Mouse (Mus musculus) kidney, embryonic 14.5 days (tissue): ENCODE data around the gene Nnat. TPM values are rescaled to one million over a fixed set of nuclear protein-coding genes. Genes with fewer than 3 reads are reported as not detected.
"Not testable (repeated sequence)": the region's sequence is repeated elsewhere in the genome, so short reads cannot be mapped to it uniquely, and the experiment has no call there.

ENCODE experiments used
- ATAC-seq: fragments of 200-750 bp; cut with Nextera tagmentation; 2 replicates; pipeline ENCODE4 v1.8.0; 2017; ENCODE audit warnings: moderate number of reproducible peaks, mild to moderate bottlenecking, moderate TSS enrichment, moderate library complexity; ENCODE audit not compliant: low FRiP score, low TSS enrichment
- H3K27ac ChIP-seq: fragments of 300-500 bp; sonication (generic); 2 replicates; pipeline ENCODE4 v1.5.1; 2014; ENCODE audit warnings: low read depth, mild to moderate bottlenecking, low read length, moderate library complexity, mixed read lengths
- H3K27me3 ChIP-seq: fragments of 300-500 bp; sonication (generic); 2 replicates; pipeline ENCODE4 v1.6.1; 2014; ENCODE audit warnings: mild to moderate bottlenecking, low read length; ENCODE audit not compliant: control insufficient read depth, insufficient read depth
- H3K36me3 ChIP-seq: fragments of 300-500 bp; sonication (generic); 2 replicates; pipeline ENCODE4 v1.6.1; 2014; ENCODE audit warnings: low read length, mixed read lengths; ENCODE audit not compliant: control insufficient read depth, insufficient read depth
- H3K4me1 ChIP-seq: fragments of 300-500 bp; sonication (generic); 2 replicates; pipeline ENCODE4 v1.6.1; 2014; ENCODE audit warnings: low read length, mixed read lengths; ENCODE audit not compliant: control insufficient read depth, insufficient read depth
- H3K4me2 ChIP-seq: fragments of 300-500 bp; sonication (generic); replicated peaks from 2 replicates; pipeline ENCODE4 v1.6.1; 2014; ENCODE audit warnings: low read depth, mild to moderate bottlenecking, low read length
- H3K4me3 ChIP-seq: fragments of 300-500 bp; sonication (generic); 2 replicates; pipeline ENCODE4 v1.5.1; 2014; ENCODE audit warnings: mild to moderate bottlenecking, low read length
- H3K9ac ChIP-seq: fragments of 300-500 bp; sonication (generic); 2 replicates; pipeline ENCODE4 v1.6.1; 2014; ENCODE audit warnings: low read depth, mild to moderate bottlenecking, low read length, moderate library complexity
- H3K9me3 ChIP-seq: fragments of 300-500 bp; sonication (generic); 2 replicates; pipeline ENCODE4 v1.6.1; 2016; ENCODE audit warnings: low read length; ENCODE audit not compliant: control insufficient read depth
- WGBS: fragments of 180-500 bp; shearing (Covaris S2); extraction: QIAGEN DNeasy Blood & Tissue Kit; methylation state at CpG from one replicate; pipeline ENCODE4 v1.1.7; 2014; 5-methylcytosine and 5-hydroxymethylcytosine counted together
- polyA plus RNA-seq: library from polyadenylated mRNA; unstranded; fragments of >200 nt; fragmentation: Nextera tagmentation; extraction: Ambion mirVana; gene quantifications from 2 replicates; pipeline ENCODE4 v1.2.1, GENCODE M21; 2014

The Nnat gene
- polyA plus RNA-seq, 1 experiment from 2014 or later = 248 TPM

- no peaks in the 10 kb centered on the region; the same call in 1 of the 2 replicates for H3K36me3 ChIP-seq
- 45% methylated on average over 2 of the region's 2 CpGs for WGBS
- H3K4me1 ChIP-seq = peaks cover 10% of the 10 kb centered on the region; the same call in 1 of the 2 replicates
- H3K4me2 ChIP-seq = no peak overlapping the region
- H3K27ac ChIP-seq = no peak overlapping the region
- no peaks in the 10 kb centered on the region for H3K9me3 ChIP-seq
- ATAC-seq = no peak
- no peak overlapping the region for H3K9ac ChIP-seq
- H3K27me3 ChIP-seq = no peaks in the 10 kb centered on the region
- H3K4me3 ChIP-seq = no peak overlapping the region
Observed at GRCm38 (mm10) chr2:157568881-157569280, 9.0 kb downstream of the Nnat start.

- no peak for ATAC-seq
- Histone ChIP-seq H3K9me3 (no peaks in the 10 kb centered on the region), H3K4me1 (peaks cover 10% of the 10 kb centered on the region; the same call in 1 of the 2 replicates), H3K27ac (no peak overlapping the region), H3K4me2 (no peak overlapping the region), H3K4me3 (no peak overlapping the region), H3K27me3 (no peaks in the 10 kb centered on the region), H3K36me3 (no peaks in the 10 kb centered on the region), H3K9ac (no peak overlapping the region)
- WGBS = 68% methylated on average over 9 of the region's 9 CpGs
Observed at GRCm38 (mm10) chr2:157569796-157570485, 10.1 kb downstream of the Nnat start.

GRCm38 (mm10) chr2:157571224-157571832 lies 11.4 kb downstream of the Nnat start, which contains the start of gene Blcap:
TSS of gene Blcap (minus strand) at chr2:157571274.
- Histone ChIP-seq H3K27me3 (no peaks in the 10 kb centered on the region), H3K27ac (no peak within 1 kb of the TSS), H3K9ac (no peak within 1 kb of the TSS), H3K9me3 (no peaks in the 10 kb centered on the region), H3K4me3 (no peak within 1 kb of the TSS), H3K4me2 (no peak within 1 kb of the TSS), H3K36me3 (no peaks in the 10 kb centered on the region), H3K4me1 (peaks cover 7% of the 10 kb centered on the region; the same call in 1 of the 2 replicates)
- ATAC-seq = peak; percentile 30; the same call in 1 of the 2 replicates
- WGBS = 7% methylated on average over 6 of the region's 6 CpGs

GRCm38 (mm10) chr2:157572786-157573185 lies 12.9 kb downstream of the Nnat start:
- H3K36me3 ChIP-seq = no peaks in the 10 kb centered on the region
- H3K9ac ChIP-seq = no peak overlapping the region
- no peak for ATAC-seq
- H3K4me3 ChIP-seq = no peak overlapping the region
- H3K27me3 ChIP-seq = no peaks in the 10 kb centered on the region
- no peak overlapping the region for H3K27ac ChIP-seq
- H3K4me2 ChIP-seq = no peak overlapping the region
- WGBS = 69% methylated on average over 2 of the region's 2 CpGs
- H3K9me3 ChIP-seq = no peaks in the 10 kb centered on the region
- no peaks in the 10 kb centered on the region for H3K4me1 ChIP-seq

- WGBS = 14% methylated on average over 6 of the region's 7 CpGs
- H3K4me1 ChIP-seq, H3K9me3 ChIP-seq, H3K27me3 ChIP-seq, H3K9ac ChIP-seq, H3K4me2 ChIP-seq, H3K36me3 ChIP-seq, H3K4me3 ChIP-seq, ATAC-seq, H3K27ac ChIP-seq: not testable (repeated sequence)
Observed at GRCm38 (mm10) chr2:157585351-157585750, 25.5 kb downstream of the Nnat start.

- no peak overlapping the region; the same call in 1 of the 2 replicates for H3K4me2 ChIP-seq
- H3K9ac ChIP-seq = no peak overlapping the region
- ATAC-seq = no peak
- no peaks in the 10 kb centered on the region for H3K9me3 ChIP-seq
- no peaks in the 10 kb centered on the region for H3K27me3 ChIP-seq
- WGBS = 75% methylated on average over 22 of the region's 22 CpGs
- peak overlapping the region; percentile 3; the same call in 1 of the 2 replicates for H3K4me3 ChIP-seq
- no peak overlapping the region for H3K27ac ChIP-seq
- no peaks in the 10 kb centered on the region for H3K36me3 ChIP-seq
- H3K4me1 ChIP-seq = no peaks in the 10 kb centered on the region
Observed at GRCm38 (mm10) chr2:157596876-157597566, 37.1 kb downstream of the Nnat start.

- ATAC-seq = peak; percentile 43; the same call in 1 of the 2 replicates
Observed at GRCm38 (mm10) chr2:157601435-157601839, 41.6 kb downstream of the Nnat start.

GRCm38 (mm10) chr2:157605025-157605675 lies 45.3 kb downstream of the Nnat start:
- 0 out of 2 replicates have a peak, but pooled peaks have one; percentile 21 for ATAC-seq
- Histone ChIP-seq H3K9me3 (no peaks in the 10 kb centered on the region), H3K9ac (no peak overlapping the region), H3K4me1 (no peaks in the 10 kb centered on the region), H3K4me3 (no peak overlapping the region), H3K4me2 (no peak overlapping the region), H3K27ac (no peak overlapping the region), H3K36me3 (no peaks in the 10 kb centered on the region), H3K27me3 (no peaks in the 10 kb centered on the region; the same call in 1 of the 2 replicates)
- 5% methylated on average over 18 of the region's 18 CpGs for WGBS

More at GRCm38 (mm10) chr2:157601435-157601839, 41.6 kb downstream of the Nnat start:
- no peak overlapping the region for H3K4me2 ChIP-seq
- no peak overlapping the region for H3K9ac ChIP-seq
- H3K4me1 ChIP-seq = no peaks in the 10 kb centered on the region
- no peak overlapping the region for H3K4me3 ChIP-seq
- no peaks in the 10 kb centered on the region for H3K36me3 ChIP-seq
- no peaks in the 10 kb centered on the region; the same call in 1 of the 2 replicates for H3K27me3 ChIP-seq
- WGBS = 69% methylated on average over 6 of the region's 6 CpGs
- no peak overlapping the region for H3K27ac ChIP-seq
- H3K9me3 ChIP-seq = no peaks in the 10 kb centered on the region
